Mouse (Mus musculus) lung, adult 2 months (tissue): ENCODE results near the gene Bdh1.
"Not testable (repeated sequence)": the region's sequence is repeated elsewhere in the genome, so short reads cannot be mapped to it uniquely, and the experiment has no call there.

ENCODE experiments used
- CTCF ChIP-seq: fragments of 200-500 bp; IDR thresholded peaks from 2 replicates; pipeline ENCODE4 v1.5.1; 2011; ENCODE audit warnings: mild to moderate bottlenecking, low read length, control low read depth; ENCODE audit not compliant: insufficient read depth
- POLR2A ChIP-seq: fragments of 200-500 bp; IDR thresholded peaks from 2 replicates; pipeline ENCODE4 v1.6.1; 2011; ENCODE audit warnings: low read depth, mild to moderate bottlenecking, control low read depth, low read length, borderline replicate concordance; ENCODE audit errors: extremely low read depth

- not testable (repeated sequence) for TF ChIP-seq CTCF, POLR2A
These were observed 49.8 kb upstream of the Bdh1 start for GRCm38 (mm10) chr16:31372316-31372715.
